In the genomic region with DNA sequence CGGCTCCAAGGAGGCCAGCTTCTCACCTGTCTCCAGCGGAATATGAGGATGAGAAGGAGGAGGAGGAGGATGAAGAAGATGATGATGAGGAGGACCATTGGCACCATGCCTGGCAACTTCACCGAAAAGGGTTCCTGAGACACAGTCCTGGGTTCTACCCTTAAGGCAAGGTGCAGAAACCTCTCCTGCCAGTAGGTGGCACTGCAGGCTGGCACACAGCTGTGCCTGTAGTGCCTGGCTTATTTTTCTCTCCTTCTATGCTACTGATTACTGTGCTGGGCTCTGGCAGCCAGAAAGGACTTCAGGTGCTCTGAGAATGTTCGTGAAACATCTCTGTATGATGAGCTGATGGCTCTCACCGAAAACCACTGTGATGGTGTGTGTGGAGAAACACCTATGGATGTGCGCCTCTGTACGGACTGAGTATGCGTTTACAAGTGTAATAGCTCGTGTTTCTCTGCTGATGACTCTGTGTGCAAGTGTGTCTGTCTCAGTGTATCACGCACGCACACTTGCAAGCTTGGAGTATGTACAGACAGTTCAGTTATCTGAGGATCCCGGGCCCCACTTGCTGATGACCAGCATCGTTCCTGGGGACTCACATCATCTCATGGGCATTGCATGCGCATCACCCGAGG, we compare ENCODE assay signal across 8 mouse cellular contexts. TPM values are rescaled to one million over a fixed set of nuclear protein-coding genes. Genes with fewer than 3 reads are reported as not detected.
DNase-seq lines count a peak whose midpoint lies in the region; ATAC-seq lines count a peak whose summit lies in the region.

No protein-coding gene starts in this region.

- H3K4me3 ChIP-seq in embryonic facial prominence, embryonic 13.5 days: no peak overlapping the region
- no peak overlapping the region for H3K4me3 ChIP-seq in heart, embryonic 15.5 days
- no peak overlapping the region for H3K4me3 ChIP-seq in liver, embryonic 13.5 days (replicated peaks)
- H3K4me3 ChIP-seq in neural tube, embryonic 12.5 days: no peak overlapping the region

- 67% methylated on average over 15 of the region's 15 CpGs for WGBS in embryonic facial prominence, embryonic 13.5 days
- WGBS in heart, embryonic 15.5 days: 62% methylated on average over 15 of the region's 15 CpGs
- WGBS in liver, embryonic 13.5 days (ENCODE audit: insufficient replicate concordance): 61% methylated on average over 15 of the region's 15 CpGs
- 73% methylated on average over 15 of the region's 15 CpGs for WGBS in neural tube, embryonic 12.5 days

- H3K27ac ChIP-seq in embryonic facial prominence, embryonic 13.5 days: no peak overlapping the region
- H3K27ac ChIP-seq in heart, embryonic 15.5 days: peak overlapping the region; percentile 5; the same call in 1 of the 2 replicates
- H3K27ac ChIP-seq in liver, embryonic 13.5 days: no peak overlapping the region
- H3K27ac ChIP-seq in neural tube, embryonic 12.5 days: no peak overlapping the region

- no peak overlapping the region for H3K4me2 ChIP-seq in embryonic facial prominence, embryonic 13.5 days
- H3K4me2 ChIP-seq in heart, embryonic 15.5 days: no peak overlapping the region
- no peak overlapping the region for H3K4me2 ChIP-seq in liver, embryonic 13.5 days
- no peak overlapping the region for H3K4me2 ChIP-seq in neural tube, embryonic 12.5 days (replicated peaks)

- no peaks in the 10 kb centered on the region for H3K9me3 ChIP-seq in embryonic facial prominence, embryonic 13.5 days
- no peaks in the 10 kb centered on the region for H3K9me3 ChIP-seq in heart, embryonic 15.5 days (replicated peaks)
- H3K9me3 ChIP-seq in liver, embryonic 13.5 days (replicated peaks): no peaks in the 10 kb centered on the region
- no peaks in the 10 kb centered on the region for H3K9me3 ChIP-seq in neural tube, embryonic 12.5 days

- H3K9ac ChIP-seq in embryonic facial prominence, embryonic 13.5 days: no peak overlapping the region
- no peak overlapping the region for H3K9ac ChIP-seq in heart, embryonic 15.5 days
- H3K9ac ChIP-seq in liver, embryonic 13.5 days: no peak overlapping the region
- no peak overlapping the region for H3K9ac ChIP-seq in neural tube, embryonic 12.5 days

- no peaks in the 10 kb centered on the region for H3K36me3 ChIP-seq in embryonic facial prominence, embryonic 13.5 days
- H3K36me3 ChIP-seq in heart, embryonic 15.5 days: no peaks in the 10 kb centered on the region
- H3K36me3 ChIP-seq in liver, embryonic 13.5 days: no peaks in the 10 kb centered on the region
- H3K36me3 ChIP-seq in neural tube, embryonic 12.5 days: no peaks in the 10 kb centered on the region

- ATAC-seq in embryonic facial prominence, embryonic 13.5 days (ENCODE audit: insufficient number of reproducible peaks, insufficient read depth, low FRiP score, low TSS enrichment, low read depth): peak; percentile 73; the same call in 1 of the 2 replicates
- ATAC-seq in heart, embryonic 15.5 days (replicated peaks; ENCODE audit: insufficient number of reproducible peaks, insufficient read depth, low FRiP score, low read depth): peak; percentile 77
- peak; percentile 57; the same call in 1 of the 2 replicates for ATAC-seq in liver, embryonic 13.5 days (ENCODE audit: low read depth)
- peak; percentile 85; the same call in 1 of the 2 replicates for ATAC-seq in neural tube, embryonic 12.5 days (ENCODE audit: low FRiP score, low read depth)

- H3K27me3 ChIP-seq in embryonic facial prominence, embryonic 13.5 days: peaks cover 10% of the 10 kb centered on the region; the same call in 1 of the 2 replicates
- H3K27me3 ChIP-seq in heart, embryonic 15.5 days: peaks cover 16% of the 10 kb centered on the region
- H3K27me3 ChIP-seq in liver, embryonic 13.5 days: no peaks in the 10 kb centered on the region
- 0 out of 2 replicates have a peak, but pooled peaks cover under 1% of the 10 kb centered on the region for H3K27me3 ChIP-seq in neural tube, embryonic 12.5 days (replicated peaks)

- DNase-seq in CD4-positive helper T cell, adult 2 months (ENCODE audit: low read depth, low spot score): peak; percentile 44
- peak; percentile 84 to 86 for DNase-seq in adrenal gland, postnatal 36 days
- peak; percentile 59 to 78 for DNase-seq in kidney, postnatal 25 days
- DNase-seq in liver, embryonic 13.5 days: peak; percentile 35
- peak; percentile 58 for DNase-seq in testis, postnatal 14 days (ENCODE audit: low spot score)

- H3K4me1 ChIP-seq in embryonic facial prominence, embryonic 13.5 days: no peaks in the 10 kb centered on the region
- H3K4me1 ChIP-seq in heart, embryonic 15.5 days (replicated peaks): peaks cover 8% of the 10 kb centered on the region
- H3K4me1 ChIP-seq in liver, embryonic 13.5 days (replicated peaks): no peaks in the 10 kb centered on the region
- no peaks in the 10 kb centered on the region for H3K4me1 ChIP-seq in neural tube, embryonic 12.5 days

RNA-seq across cellular contexts. Expression of a gene that starts 13.5 kb away (rescaled TPM):
- total RNA-seq in adrenal gland, postnatal 36 days (2021): 1 to 10 TPM; 6.2 to 8.6 TPM
- polyA plus RNA-seq in embryonic facial prominence, embryonic 13.5 days (2015; fragmentation: Nextera tagmentation; extraction: Ambion mirVana): 4.3 and 5.0 TPM in 2 replicates
- polyA plus RNA-seq in heart, embryonic 15.5 days (2015; fragmentation: Nextera tagmentation; extraction: Ambion mirVana): 13.0 and 21.2 TPM in 2 replicates
- polyA plus RNA-seq in liver, embryonic 13.5 days (2015; fragmentation: Nextera tagmentation; extraction: Ambion mirVana): 0.80 and 0.99 TPM in 2 replicates
- polyA plus RNA-seq in neural tube, embryonic 12.5 days (2016; fragmentation: Nextera tagmentation; extraction: Ambion mirVana): 20.1 and 24.6 TPM in 2 replicates

RNA-seq across cellular contexts. Expression of a gene that starts 18.5 kb away (rescaled TPM):
- 10 to 100 TPM; 44.9 to 55.3 TPM for total RNA-seq in adrenal gland, postnatal 36 days (2021)
- not detected in 2 replicates for polyA plus RNA-seq in embryonic facial prominence, embryonic 13.5 days (2015; fragmentation: Nextera tagmentation; extraction: Ambion mirVana)
- 1.3 and 1.5 TPM in 2 replicates for polyA plus RNA-seq in heart, embryonic 15.5 days (2015; fragmentation: Nextera tagmentation; extraction: Ambion mirVana)
- polyA plus RNA-seq in liver, embryonic 13.5 days (2015; fragmentation: Nextera tagmentation; extraction: Ambion mirVana): not detected in 2 replicates
- polyA plus RNA-seq in neural tube, embryonic 12.5 days (2016; fragmentation: Nextera tagmentation; extraction: Ambion mirVana): 0.15 TPM in 1 of 2 replicates, not detected in the other

RNA-seq across cellular contexts. Expression of a gene that starts 36.8 kb away (rescaled TPM):
- total RNA-seq in adrenal gland, postnatal 36 days (2021): 1 to 10 TPM; 4.0 to 4.2 TPM
- 0.26 and 0.44 TPM in 2 replicates for polyA plus RNA-seq in embryonic facial prominence, embryonic 13.5 days (2015; fragmentation: Nextera tagmentation; extraction: Ambion mirVana)
- polyA plus RNA-seq in heart, embryonic 15.5 days (2015; fragmentation: Nextera tagmentation; extraction: Ambion mirVana): 0.72 and 0.80 TPM in 2 replicates
- polyA plus RNA-seq in liver, embryonic 13.5 days (2015; fragmentation: Nextera tagmentation; extraction: Ambion mirVana): 0.02 TPM in 1 of 2 replicates, not detected in the other
- 3.8 and 4.2 TPM in 2 replicates for polyA plus RNA-seq in neural tube, embryonic 12.5 days (2016; fragmentation: Nextera tagmentation; extraction: Ambion mirVana)

RNA-seq across cellular contexts. Expression of a gene that starts 42.3 kb away (rescaled TPM):
- 100 to 1,000 TPM in 1 of 2 experiments, 10 to 100 TPM in 1; 98.0 to 113 TPM for total RNA-seq in adrenal gland, postnatal 36 days (2021)
- 36.8 and 41.2 TPM in 2 replicates for polyA plus RNA-seq in embryonic facial prominence, embryonic 13.5 days (2015; fragmentation: Nextera tagmentation; extraction: Ambion mirVana)
- 51.3 and 53.8 TPM in 2 replicates for polyA plus RNA-seq in heart, embryonic 15.5 days (2015; fragmentation: Nextera tagmentation; extraction: Ambion mirVana)
- 93.5 and 100 TPM in 2 replicates for polyA plus RNA-seq in liver, embryonic 13.5 days (2015; fragmentation: Nextera tagmentation; extraction: Ambion mirVana)
- polyA plus RNA-seq in neural tube, embryonic 12.5 days (2016; fragmentation: Nextera tagmentation; extraction: Ambion mirVana): 27.5 and 28.1 TPM in 2 replicates

Comparison
In these comparisons a context has a peak if more than half of its experiments do, and no peak if none do; other contexts are left out.
1. DNase-seq: peak in every context shown above with its lines; median percentile 85 in adrenal gland, postnatal 36 days; 68 in kidney, postnatal 25 days; 58 in testis, postnatal 14 days; 44 in CD4-positive helper T cell, adult 2 months; 35 in liver, embryonic 13.5 days.